In genomic region chr15:69591219-69592006, GRCm38 (mm10) we compare ENCODE assay signal across 16 mouse cellular contexts.
DNase-seq lines count a peak whose midpoint lies in the region; ATAC-seq lines count a peak whose summit lies in the region.
"Had no signal": no experiment of that assay in that cellular context is flagged by ENCODE, and none has a peak within 500 bp of the region (broad histone marks: within the 10 kb centered on the region; RNA-seq: fewer than 3 reads in every experiment).

No protein-coding gene starts in this region.

- no peaks in the 10 kb centered on the region for H3K9me3 ChIP-seq in neural tube, embryonic 13.5 days
- H3K9me3 ChIP-seq in neural tube, embryonic 15.5 days (replicated peaks): no peaks in the 10 kb centered on the region
- no peaks in the 10 kb centered on the region for H3K9me3 ChIP-seq in forebrain, embryonic 15.5 days
- H3K9me3 ChIP-seq in midbrain, embryonic 10.5 days (replicated peaks): no peaks in the 10 kb centered on the region
- H3K9me3 ChIP-seq: embryonic facial prominence, embryonic 13.5 days had no signal

- DNase-seq in midbrain, embryonic 10.5 days (ENCODE audit: low spot score): peak; percentile 29
- no peak for DNase-seq in spleen, postnatal 4 days (ENCODE audit: low spot score in 2 of 2)
- DNase-seq in cerebellum, postnatal 36 days: no peak
- DNase-seq in left cerebral cortex, postnatal 10 days (ENCODE audit: extremely low spot score in 1 of 2, low spot score in 2 of 2): no peak
- no peak for DNase-seq in spleen, postnatal 36 days (ENCODE audit: low spot score in 2 of 2)
- DNase-seq: cerebellum, adult 11 months; heart, adult 2 months; heart, postnatal 14 days; kidney, adult 9 months; liver, postnatal 0 days; thymus, adult 18-20 months had no signal

- no peaks in the 10 kb centered on the region for H3K36me3 ChIP-seq in neural tube, embryonic 13.5 days
- H3K36me3 ChIP-seq in neural tube, embryonic 15.5 days: no peaks in the 10 kb centered on the region
- no peaks in the 10 kb centered on the region for H3K36me3 ChIP-seq in forebrain, embryonic 15.5 days
- H3K36me3 ChIP-seq in midbrain, embryonic 10.5 days: no peaks in the 10 kb centered on the region
- H3K36me3 ChIP-seq: embryonic facial prominence, embryonic 13.5 days had no signal

- H3K4me2 ChIP-seq in neural tube, embryonic 13.5 days: no peak overlapping the region
- no peak overlapping the region for H3K4me2 ChIP-seq in neural tube, embryonic 15.5 days
- no peak overlapping the region for H3K4me2 ChIP-seq in forebrain, embryonic 15.5 days (replicated peaks)
- H3K4me2 ChIP-seq: embryonic facial prominence, embryonic 13.5 days had no signal

- no peak overlapping the region for H3K4me3 ChIP-seq in neural tube, embryonic 13.5 days
- no peak overlapping the region for H3K4me3 ChIP-seq in neural tube, embryonic 15.5 days (replicated peaks)
- no peak overlapping the region for H3K4me3 ChIP-seq in forebrain, embryonic 15.5 days
- no peak overlapping the region for H3K4me3 ChIP-seq in midbrain, embryonic 10.5 days
- H3K4me3 ChIP-seq: embryonic facial prominence, embryonic 13.5 days; heart, adult 2 months had no signal

- intact Hi-C loops in left cerebral cortex, postnatal 10 days (cut with DNase I): no loop called here

- no peaks in the 10 kb centered on the region for H3K27me3 ChIP-seq in neural tube, embryonic 13.5 days
- no peaks in the 10 kb centered on the region for H3K27me3 ChIP-seq in neural tube, embryonic 15.5 days (replicated peaks)
- H3K27me3 ChIP-seq in forebrain, embryonic 15.5 days: no peaks in the 10 kb centered on the region
- H3K27me3 ChIP-seq in midbrain, embryonic 10.5 days (ENCODE audit: low read depth, poor library complexity, severe bottlenecking): peaks cover 31% of the 10 kb centered on the region
- H3K27me3 ChIP-seq: embryonic facial prominence, embryonic 13.5 days had no signal

- ATAC-seq in neural tube, embryonic 13.5 days (ENCODE audit: low read depth): peak; percentile 53; the same call in 1 of the 2 replicates
- ATAC-seq in neural tube, embryonic 15.5 days (ENCODE audit: low FRiP score): no peak
- ATAC-seq in forebrain, embryonic 15.5 days (replicated peaks): peak; percentile 87
- ATAC-seq: liver, postnatal 0 days had no signal

- H3K4me1 ChIP-seq in neural tube, embryonic 13.5 days (replicated peaks): peaks cover 8% of the 10 kb centered on the region; the same call in 1 of the 2 replicates
- H3K4me1 ChIP-seq in neural tube, embryonic 15.5 days: 0 out of 2 replicates have a peak, but pooled peaks cover 2% of the 10 kb centered on the region
- H3K4me1 ChIP-seq in forebrain, embryonic 15.5 days: peaks cover 7% of the 10 kb centered on the region; the same call in 1 of the 2 replicates
- peaks cover 31% of the 10 kb centered on the region for H3K4me1 ChIP-seq in midbrain, embryonic 10.5 days
- H3K4me1 ChIP-seq: embryonic facial prominence, embryonic 13.5 days had no signal

- H3K27ac ChIP-seq in neural tube, embryonic 13.5 days (replicated peaks): no peak overlapping the region
- H3K27ac ChIP-seq in neural tube, embryonic 15.5 days (replicated peaks): no peak overlapping the region
- no peak overlapping the region for H3K27ac ChIP-seq in forebrain, embryonic 15.5 days (replicated peaks)
- H3K27ac ChIP-seq in midbrain, embryonic 10.5 days (replicated peaks): peak overlapping the region; percentile 75
- H3K27ac ChIP-seq: embryonic facial prominence, embryonic 13.5 days; heart, adult 2 months; macrophage had no signal

- H3K9ac ChIP-seq in neural tube, embryonic 13.5 days: no peak overlapping the region
- H3K9ac ChIP-seq in neural tube, embryonic 15.5 days (replicated peaks): no peak overlapping the region
- no peak overlapping the region for H3K9ac ChIP-seq in forebrain, embryonic 15.5 days (replicated peaks)
- H3K9ac ChIP-seq: embryonic facial prominence, embryonic 13.5 days; liver, postnatal 0 days had no signal

- 15% methylated on average over 4 of the region's 4 CpGs for WGBS in neural tube, embryonic 13.5 days
- 13% methylated on average over 4 of the region's 4 CpGs for WGBS in neural tube, embryonic 15.5 days
- 3% methylated on average over 4 of the region's 4 CpGs for WGBS in forebrain, embryonic 15.5 days
- 25% methylated on average over 4 of the region's 4 CpGs for WGBS in midbrain, embryonic 10.5 days
